Mouse (Mus musculus): Measurements from ENCODE around the gene Gm45015. TPM values are rescaled to one million over a fixed set of nuclear protein-coding genes. Genes with fewer than 3 reads are reported as not detected.

The Gm45015 gene
- polyA plus RNA-seq (2012; rRNA removed): not detected in 2 replicates

GRCm38 (mm10) chrX:73336740-73337139 is at the start of gene Gm45015:
TSS of gene Gm45015 (minus strand) at chrX:73336840.

GRCm38 (mm10) chrX:73342483-73342895 is 5.8 kb upstream of the Gm45015 start, which contains the start of gene Zfp275:
TSS of gene Zfp275 (plus strand) at chrX:73342621.

GRCm38 (mm10) chrX:73292876-73293275 is 43.8 kb downstream of the Gm45015 start, which contains the start of the genes Xlr5a and Xlr5c:
TSS of gene Xlr5a (minus strand) at chrX:73292976.
TSS of gene Xlr5c (minus strand) at chrX:73292976.

Other genes with a start within 250 kb of the Gm45015 start
- 7.3 and 9.4 TPM in 2 replicates for gene Xlr3a, start 239.7 kb downstream of the Gm45015 start, polyA plus RNA-seq (2012; rRNA removed)
- 0.30 and 0.37 TPM in 2 replicates for gene Gm14685, start 219.8 kb downstream of the Gm45015 start, polyA plus RNA-seq (2012; rRNA removed)
- gene Xlr5b, start 188.0 kb downstream of the Gm45015 start, polyA plus RNA-seq (2012; rRNA removed): 0.12 TPM in 1 of 2 replicates, not detected in the other
- 0.19 and 0.50 TPM in 2 replicates for gene DXBay18, start 187.4 kb downstream of the Gm45015 start, polyA plus RNA-seq (2012; rRNA removed)
- not detected in 2 replicates for gene Spin2d, start 159.9 kb downstream of the Gm45015 start, polyA plus RNA-seq (2012; rRNA removed)
- gene Xlr3b, start 144.6 kb downstream of the Gm45015 start, polyA plus RNA-seq (2012; rRNA removed): 6.0 and 6.9 TPM in 2 replicates
- gene Xlr4b, start 122.5 kb downstream of the Gm45015 start, polyA plus RNA-seq (2012; rRNA removed): 0.87 and 3.3 TPM in 2 replicates
- gene F8a, start 108.5 kb downstream of the Gm45015 start, polyA plus RNA-seq (2012; rRNA removed): 2.0 and 2.2 TPM in 2 replicates
- gene Xlr4c, start 93.7 kb downstream of the Gm45015 start, polyA plus RNA-seq (2012; rRNA removed): 0.19 and 0.41 TPM in 2 replicates
- not detected in 2 replicates for gene Xlr3c, start 71.5 kb downstream of the Gm45015 start, polyA plus RNA-seq (2012; rRNA removed)
- gene Xlr5a, start 43.9 kb downstream of the Gm45015 start, polyA plus RNA-seq (2012; rRNA removed): 0.13 and 0.38 TPM in 2 replicates
- not detected in 2 replicates for gene Xlr5c, start 43.9 kb downstream of the Gm45015 start, polyA plus RNA-seq (2012; rRNA removed)
- gene Zfp275, start 5.8 kb upstream of the Gm45015 start, polyA plus RNA-seq (2012; rRNA removed): 5.3 and 6.1 TPM in 2 replicates
- not detected in 2 replicates for gene Gm18336, start 61.9 kb upstream of the Gm45015 start, polyA plus RNA-seq (2012; rRNA removed)
- 0.01 TPM in 2 replicates for gene Zfp92, start 74.3 kb upstream of the Gm45015 start, polyA plus RNA-seq (2012; rRNA removed)
- gene Trex2, start 98.5 kb upstream of the Gm45015 start, polyA plus RNA-seq (2012; rRNA removed): not detected in 2 replicates
- 19.4 and 21.1 TPM in 2 replicates for gene Haus7, start 122.2 kb upstream of the Gm45015 start, polyA plus RNA-seq (2012; rRNA removed)
- gene Bgn, start 146.8 kb upstream of the Gm45015 start, polyA plus RNA-seq (2012; rRNA removed): 31.1 and 33.2 TPM in 2 replicates
- not detected in 2 replicates for gene Atp2b3, start 166.2 kb upstream of the Gm45015 start, polyA plus RNA-seq (2012; rRNA removed)

Data from liver, embryonic 18 days (tissue).